Mouse (Mus musculus): ENCODE measurements around the gene Fbxo17.
"Not testable (repeated sequence)": the region's sequence is repeated elsewhere in the genome, so short reads cannot be mapped to it uniquely, and the experiment has no call there.

GRCm38 (mm10) chr7:28672786-28673185, 43.8 kb upstream of the Fbxo17 start:
- not testable (repeated sequence) for TF ChIP-seq CTCF, EP300 (IDR thresholded peaks at IDR 0.05; ENCODE audit: low read depth)
